Mouse (Mus musculus) small intestine, adult 2 months (tissue): ENCODE measurements around the gene Asic2. TPM values are rescaled to one million over a fixed set of nuclear protein-coding genes. Genes with fewer than 3 reads are reported as not detected.

Source experiments
- H3K27ac ChIP-seq: fragments of 200-500 bp; 2 replicates; pipeline ENCODE4 v1.5.1; 2012; ENCODE audit warnings: low read depth, low read length, control low read depth, inconsistent platforms; ENCODE audit not compliant: insufficient read depth
- H3K27me3 ChIP-seq: fragments of 200-500 bp; 2 replicates; pipeline ENCODE4 v1.6.1; 2012; ENCODE audit warnings: mild to moderate bottlenecking, moderate library complexity, low read length, inconsistent platforms; ENCODE audit not compliant: control insufficient read depth, insufficient read depth
- H3K36me3 ChIP-seq: fragments of 200-500 bp; 2 replicates; pipeline ENCODE4 v1.6.1; 2012; ENCODE audit warnings: mild to moderate bottlenecking, low read length, control low read depth, inconsistent platforms; ENCODE audit not compliant: control insufficient read depth, insufficient read depth
- H3K4me1 ChIP-seq: fragments of 200-500 bp; 2 replicates; pipeline ENCODE4 v1.6.1; 2012; ENCODE audit warnings: low read length, inconsistent platforms, mixed read lengths; ENCODE audit not compliant: control insufficient read depth, insufficient read depth, insufficient read length
- H3K4me3 ChIP-seq: fragments of 200-500 bp; 2 replicates; pipeline ENCODE4 v1.5.1; 2012; ENCODE audit warnings: low read depth, mild to moderate bottlenecking, control low read depth, inconsistent platforms, low read length, moderate library complexity
- CTCF ChIP-seq: fragments of 200-500 bp; IDR thresholded peaks from 2 replicates; pipeline ENCODE4 v1.5.1; 2012; ENCODE audit warnings: low read depth, mild to moderate bottlenecking, control low read depth, inconsistent platforms, low read length, moderate library complexity, mixed read lengths; ENCODE audit not compliant: insufficient replicate concordance, insufficient read length; ENCODE audit errors: extremely low read depth
- POLR2A ChIP-seq: fragments of 200-500 bp; IDR thresholded peaks from 2 replicates; pipeline ENCODE4 v1.6.1; 2012; ENCODE audit warnings: low read depth, mild to moderate bottlenecking, control low read depth, inconsistent platforms, low read length, moderate library complexity
- WGBS: fragments of 180-500 bp; shearing (Covaris S2); methylation state at CpG from one replicate; pipeline ENCODE4 v1.1.7; 2018; 5-methylcytosine and 5-hydroxymethylcytosine counted together
- polyA plus RNA-seq: library from polyadenylated mRNA; depleted of rRNA; stranded (reverse); fragments of >200 nt; gene quantifications from 2 replicates; pipeline ENCODE4 v1.2.3, GENCODE M21; 2012

Asic2 gene
- polyA plus RNA-seq, 1 experiment, result 1.4 TPM

- H3K27ac ChIP-seq, result no peak overlapping the region
- WGBS, result 49% methylated on average over 14 of the region's 14 CpGs
- no peaks in the 10 kb centered on the region for H3K27me3 ChIP-seq
- no peaks in the 10 kb centered on the region for H3K4me1 ChIP-seq
- TF ChIP-seq CTCF, result no peak
- TF ChIP-seq POLR2A, result no peak
- H3K4me3 ChIP-seq, result no peak overlapping the region
- H3K36me3 ChIP-seq, result no peaks in the 10 kb centered on the region
Observed at GRCm38 (mm10) chr11:81426857-81427256, 541.4 kb downstream of the Asic2 start.

- H3K27me3 ChIP-seq, result no peaks in the 10 kb centered on the region
- no peak overlapping the region for H3K27ac ChIP-seq
- H3K4me3 ChIP-seq, result no peak overlapping the region
- H3K4me1 ChIP-seq, result no peaks in the 10 kb centered on the region
- 76% methylated on average over 3 of the region's 3 CpGs for WGBS
- no peaks in the 10 kb centered on the region for H3K36me3 ChIP-seq
- TF ChIP-seq CTCF, result no peak
- no peak for TF ChIP-seq POLR2A
Observed at GRCm38 (mm10) chr11:81419112-81419511, 549.1 kb downstream of the Asic2 start.

- H3K27ac ChIP-seq, result no peak overlapping the region
- H3K36me3 ChIP-seq, result no peaks in the 10 kb centered on the region
- H3K4me3 ChIP-seq, result no peak overlapping the region
- 91% methylated on average over 4 of the region's 4 CpGs for WGBS
- no peaks in the 10 kb centered on the region for H3K27me3 ChIP-seq
- TF ChIP-seq POLR2A (no peak), CTCF (no peak)
- H3K4me1 ChIP-seq, result no peaks in the 10 kb centered on the region
Observed at GRCm38 (mm10) chr11:81418027-81418426, 550.2 kb downstream of the Asic2 start.

GRCm38 (mm10) chr11:81416319-81416718 lies 551.9 kb downstream of the Asic2 start:
- Histone ChIP-seq H3K36me3 (no peaks in the 10 kb centered on the region), H3K27ac (no peak overlapping the region), H3K4me3 (no peak overlapping the region), H3K27me3 (no peaks in the 10 kb centered on the region), H3K4me1 (0 out of 2 replicates have a peak, but pooled peaks cover 2% of the 10 kb centered on the region)
- no peak for TF ChIP-seq POLR2A
- no peak for TF ChIP-seq CTCF
- WGBS, result 72% methylated on average over 6 of the region's 6 CpGs

GRCm38 (mm10) chr11:81414596-81414995 lies 553.7 kb downstream of the Asic2 start:
- TF ChIP-seq POLR2A, result no peak
- no peak for TF ChIP-seq CTCF
- WGBS, result 82% methylated on average over 2 of the region's 2 CpGs
- H3K36me3 ChIP-seq, result no peaks in the 10 kb centered on the region
- no peaks in the 10 kb centered on the region for H3K27me3 ChIP-seq
- no peak overlapping the region for H3K27ac ChIP-seq
- H3K4me1 ChIP-seq, result 0 out of 2 replicates have a peak, but pooled peaks cover 2% of the 10 kb centered on the region
- no peak overlapping the region for H3K4me3 ChIP-seq

- H3K4me1 ChIP-seq, result 0 out of 2 replicates have a peak, but pooled peaks cover 2% of the 10 kb centered on the region
- WGBS, result 38% methylated on average over 4 of the region's 4 CpGs
- no peak for TF ChIP-seq POLR2A
- no peak for TF ChIP-seq CTCF
- H3K36me3 ChIP-seq, result no peaks in the 10 kb centered on the region
- H3K27me3 ChIP-seq, result no peaks in the 10 kb centered on the region
- no peak overlapping the region for H3K4me3 ChIP-seq
- no peak overlapping the region for H3K27ac ChIP-seq
Observed at GRCm38 (mm10) chr11:81411251-81411650, 557.0 kb downstream of the Asic2 start.

- H3K36me3 ChIP-seq, result no peaks in the 10 kb centered on the region
- H3K4me1 ChIP-seq, result no peaks in the 10 kb centered on the region
Observed at GRCm38 (mm10) chr11:81405951-81406350, 562.3 kb downstream of the Asic2 start.

More at GRCm38 (mm10) chr11:81405951-81406350, 562.3 kb downstream of the Asic2 start:
- Histone ChIP-seq H3K27me3 (no peaks in the 10 kb centered on the region), H3K4me3 (no peak overlapping the region), H3K27ac (no peak overlapping the region)
- WGBS, result 96% methylated on average over 2 of the region's 2 CpGs
- TF ChIP-seq POLR2A (no peak), CTCF (no peak)
